Mouse (Mus musculus) layer of hippocampus, postnatal 25 days (tissue): ENCODE results near the gene Ncor1. TPM values are rescaled to one million over a fixed set of nuclear protein-coding genes. Genes with fewer than 3 reads are reported as not detected.
"Not testable (repeated sequence)": the region's sequence is repeated elsewhere in the genome, so short reads cannot be mapped to it uniquely, and the experiment has no call there.

ENCODE experiments used
- DNase-seq, 2 experiments: peaks; one replicate each; pipeline ENCODE4 v3.0.0; 2022; ENCODE audit warnings: mixed read lengths in 2 of 2, low spot score in 1 of 2; ENCODE audit errors: extremely low spot score in 1 of 2
- total RNA-seq, 2 experiments: library from RNA; stranded (reverse); gene quantifications; 2 replicates each; pipeline ENCODE4 v1.2.3; 2021

Ncor1 gene
- total RNA-seq, 2 experiments from 2014 or later, result 251 to 321 TPM

- DNase-seq, result not testable (repeated sequence)
Observed at GRCm38 (mm10) chr11:62462529-62462928, 4.2 kb upstream of the Ncor1 start.

GRCm38 (mm10) chr11:62458780-62459179 lies 439 bp upstream of the Ncor1 start:
- no peak for DNase-seq

- no peak for DNase-seq
Observed at GRCm38 (mm10) chr11:62457891-62458270, 460 bp downstream of the Ncor1 start.

GRCm38 (mm10) chr11:62457241-62457890 lies 975 bp downstream of the Ncor1 start:
- DNase-seq, result peak; percentile 70 to 78

GRCm38 (mm10) chr11:62456483-62457172 lies 1.7 kb downstream of the Ncor1 start:
- peak in 1 of 2 experiments; percentile 17 for DNase-seq

- DNase-seq, result no peak
Observed at GRCm38 (mm10) chr11:62456021-62456482, 2.3 kb downstream of the Ncor1 start.

GRCm38 (mm10) chr11:62455193-62455592 lies 3.1 kb downstream of the Ncor1 start:
- no peak for DNase-seq

GRCm38 (mm10) chr11:62448971-62449370 lies 9.4 kb downstream of the Ncor1 start:
- no peak for DNase-seq

- no peak for DNase-seq
Observed at GRCm38 (mm10) chr11:62445799-62446198, 12.5 kb downstream of the Ncor1 start.

- no peak for DNase-seq
Observed at GRCm38 (mm10) chr11:62440670-62441315, 17.5 kb downstream of the Ncor1 start.

- no peak for DNase-seq
Observed at GRCm38 (mm10) chr11:62432211-62432610, 26.1 kb downstream of the Ncor1 start.

GRCm38 (mm10) chr11:62427105-62427504 lies 31.2 kb downstream of the Ncor1 start:
- no peak for DNase-seq

GRCm38 (mm10) chr11:62426266-62426665 lies 32.1 kb downstream of the Ncor1 start:
- no peak for DNase-seq

GRCm38 (mm10) chr11:62424525-62424924 lies 33.8 kb downstream of the Ncor1 start:
- DNase-seq, result no peak

- DNase-seq, result no peak
Observed at GRCm38 (mm10) chr11:62415026-62415425, 43.3 kb downstream of the Ncor1 start.

- DNase-seq, result no peak
Observed at GRCm38 (mm10) chr11:62409611-62410010, 48.7 kb downstream of the Ncor1 start.

- no peak for DNase-seq
Observed at GRCm38 (mm10) chr11:62408848-62409247, 49.5 kb downstream of the Ncor1 start.

GRCm38 (mm10) chr11:62396405-62396804 lies 61.9 kb downstream of the Ncor1 start:
- DNase-seq, result no peak

- DNase-seq, result no peak
Observed at GRCm38 (mm10) chr11:62388331-62388679, 70.0 kb downstream of the Ncor1 start.

- no peak for DNase-seq
Observed at GRCm38 (mm10) chr11:62387608-62388330, 70.6 kb downstream of the Ncor1 start.
